Mouse (Mus musculus): ENCODE measurements around the gene Cers2.

DNA sequence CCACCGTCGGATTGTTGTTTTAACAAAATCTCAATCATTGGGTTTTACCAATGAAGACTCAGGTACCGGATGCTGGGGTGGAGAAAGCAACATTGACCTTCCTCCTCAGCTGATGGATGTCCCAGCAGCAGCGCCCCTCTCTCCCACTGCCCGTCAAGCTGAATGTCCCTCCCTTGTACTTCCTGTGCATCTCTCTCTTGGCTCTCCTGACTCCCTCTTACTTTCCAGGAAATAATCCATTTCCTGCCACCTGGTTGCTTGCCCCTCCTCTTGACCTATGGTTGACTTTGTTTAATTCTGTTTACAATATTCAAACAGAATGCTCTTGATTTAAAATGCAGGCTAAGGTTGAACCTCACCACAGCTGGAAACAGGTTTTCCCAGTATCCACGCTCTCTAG, 24.4 kb upstream of the Cers2 start:
- TF ChIP-seq CTCF (IDR thresholded peaks at IDR 0.05; ENCODE audit: extremely low read depth, insufficient read depth, low read length) (no peak), POLR2A (IDR thresholded peaks at IDR 0.05; ENCODE audit: extremely low read depth, insufficient read depth, low read length) (no peak)
